Mouse (Mus musculus) fat pad, adult 2 months (tissue): ENCODE results near the gene Sox13.

ENCODE experiments used
- DNase-seq: peaks from one replicate; pipeline ENCODE4 v3.0.0-alpha.2; 2011; ENCODE audit warnings: low read depth, low spot score; ENCODE audit errors: extremely low read depth

The Sox13 gene

GRCm38 (mm10) chr1:133423543-133424480 lies at the start of gene Sox13:
Gene Sox13, minus strand, starts transcription at chr1:133424377.
- no peak for DNase-seq

DNA sequence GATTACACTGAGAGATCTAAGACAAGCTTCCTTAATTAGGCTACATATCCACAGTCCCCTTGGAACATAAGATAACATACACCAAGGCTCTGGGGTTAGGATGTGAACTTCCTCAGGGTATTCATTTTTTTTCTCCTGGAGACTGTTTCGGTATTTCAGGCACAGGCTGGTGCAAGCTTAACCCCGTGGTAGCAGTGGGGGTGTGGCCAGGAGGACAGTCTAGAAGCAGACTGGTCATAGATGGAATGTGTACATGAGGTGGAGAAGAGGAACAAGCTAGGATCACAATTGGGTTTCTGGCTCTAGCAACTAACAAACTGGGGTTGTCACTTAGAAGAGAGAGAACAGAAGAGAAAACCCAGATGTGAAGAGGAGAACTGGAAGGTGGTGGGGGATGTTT lies 47.4 kb upstream of the Sox13 start:
- DNase-seq, result no peak

- no peak for DNase-seq
Measured at GRCm38 (mm10) chr1:133471086-133471485, 46.9 kb upstream of the Sox13 start.

- DNase-seq, result no peak
Measured at GRCm38 (mm10) chr1:133470242-133471025, 46.3 kb upstream of the Sox13 start.

GRCm38 (mm10) chr1:133469213-133469612 lies 45.0 kb upstream of the Sox13 start:
- DNase-seq, result no peak

DNA sequence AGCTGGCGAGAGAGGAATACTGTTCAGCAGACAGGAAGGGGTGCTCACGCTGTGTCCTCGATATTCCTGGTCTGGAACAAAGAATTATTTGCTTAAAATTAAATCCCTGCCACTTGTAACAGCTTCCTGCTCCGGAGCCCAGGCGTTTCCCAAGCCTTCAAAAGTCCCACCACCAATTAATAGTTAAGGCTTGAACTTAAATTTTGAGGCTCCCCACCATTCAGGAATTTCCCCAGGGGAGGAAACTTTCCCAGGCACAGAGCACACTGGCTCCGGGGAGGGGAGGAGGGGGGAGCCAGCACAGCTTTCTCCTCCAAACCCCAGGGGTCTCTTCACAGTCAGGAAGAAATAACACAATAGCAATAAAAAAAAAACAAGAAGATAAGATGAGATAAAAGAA lies 44.6 kb upstream of the Sox13 start:
- DNase-seq, result no peak

DNA sequence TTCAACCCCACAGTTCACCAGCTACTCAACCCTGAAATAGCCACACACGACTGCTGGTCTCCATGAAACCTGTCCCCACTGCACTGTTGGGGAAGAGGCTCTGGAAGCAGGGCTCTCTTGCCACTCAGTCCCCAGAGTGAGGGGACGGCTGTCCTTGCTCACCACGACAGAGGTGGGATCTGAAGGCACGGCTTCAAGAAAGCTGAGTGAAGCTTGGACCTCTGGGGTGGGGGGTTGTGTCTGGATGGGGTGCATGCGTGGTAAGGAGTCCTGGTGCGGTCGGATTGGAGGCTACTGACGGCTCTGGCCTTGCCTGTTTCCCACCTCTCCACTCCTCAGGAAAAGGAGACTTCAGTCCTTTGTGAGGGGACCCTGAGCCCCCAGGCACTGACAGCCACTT lies 43.7 kb upstream of the Sox13 start:
- DNase-seq, result no peak

DNA sequence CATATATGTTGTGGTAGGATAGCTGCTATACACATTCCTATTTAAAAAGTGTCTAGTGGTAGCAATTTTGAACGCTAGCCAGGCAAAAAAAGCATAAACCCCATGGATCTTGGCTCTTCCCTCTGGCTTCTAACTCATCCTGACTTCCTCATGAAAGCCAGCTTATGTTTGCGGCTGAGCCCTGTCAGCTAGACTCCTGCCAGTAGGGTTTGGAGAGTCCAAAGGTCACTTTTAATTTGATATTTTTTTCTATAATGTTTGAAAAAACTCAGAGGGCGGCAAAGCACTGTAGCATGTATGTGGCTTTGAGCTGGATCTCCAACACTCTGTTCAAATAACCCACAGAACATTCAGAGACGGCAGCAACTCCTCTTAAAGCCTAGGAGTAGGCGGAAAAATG lies 39.0 kb upstream of the Sox13 start:
- no peak for DNase-seq

DNA sequence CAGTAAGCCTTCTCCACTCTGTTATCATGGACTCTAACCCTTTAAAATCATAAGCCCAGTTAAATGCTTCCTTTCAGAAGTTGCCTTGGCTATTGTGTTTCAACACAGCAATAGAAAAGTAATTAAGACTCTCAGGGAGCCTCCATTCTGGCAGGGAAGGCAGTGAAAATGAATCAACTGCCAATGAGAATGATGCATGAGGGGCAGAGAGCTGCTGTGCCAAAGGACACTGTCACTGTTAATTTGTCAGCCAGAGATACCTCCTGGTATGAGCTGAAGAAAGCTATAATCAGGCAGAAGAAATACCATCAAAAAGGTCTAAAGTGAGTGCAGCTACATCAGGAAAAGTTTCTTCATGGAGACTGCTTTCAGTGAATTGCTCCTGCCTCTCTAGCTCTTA lies 36.8 kb upstream of the Sox13 start:
- DNase-seq, result no peak

GRCm38 (mm10) chr1:133456097-133456496 lies 31.9 kb upstream of the Sox13 start:
- no peak for DNase-seq

- DNase-seq, result no peak
Measured at GRCm38 (mm10) chr1:133452564-133453165, 28.5 kb upstream of the Sox13 start.

- no peak for DNase-seq
Measured at GRCm38 (mm10) chr1:133451869-133452563, 27.8 kb upstream of the Sox13 start.

- no peak for DNase-seq
Measured at GRCm38 (mm10) chr1:133451025-133451424, 26.8 kb upstream of the Sox13 start.

DNA sequence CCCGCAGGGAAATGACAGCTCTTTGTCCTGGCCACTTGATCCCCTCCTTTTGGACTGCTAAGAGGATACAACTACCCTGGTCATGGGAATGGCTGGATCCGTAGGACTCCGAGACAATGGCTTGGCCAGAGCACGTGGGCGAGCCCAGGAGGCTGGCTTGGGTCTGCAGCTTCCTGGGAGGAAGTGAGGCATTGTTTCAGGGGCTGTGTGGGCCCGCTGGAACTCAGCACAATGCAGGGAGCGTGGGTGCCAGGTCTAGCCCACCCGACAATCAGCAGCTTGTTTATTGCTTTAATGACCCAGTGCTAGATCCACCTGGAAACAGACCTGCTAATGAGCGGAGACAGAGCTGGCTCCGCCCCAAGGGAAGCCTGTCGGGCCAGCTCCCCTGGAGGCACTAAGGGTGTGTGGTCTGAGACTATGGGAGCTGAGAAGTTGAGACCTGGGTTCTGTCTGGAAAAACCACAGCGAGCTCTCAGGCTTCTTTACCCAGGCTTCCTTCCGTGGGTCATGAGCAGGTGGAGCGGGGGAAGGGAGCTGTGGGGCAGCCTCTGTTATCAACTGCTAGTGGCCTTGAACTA lies 24.3 kb upstream of the Sox13 start:
- DNase-seq, result no peak

GRCm38 (mm10) chr1:133446291-133446690 lies 22.1 kb upstream of the Sox13 start:
- peak; percentile 65 for DNase-seq

DNA sequence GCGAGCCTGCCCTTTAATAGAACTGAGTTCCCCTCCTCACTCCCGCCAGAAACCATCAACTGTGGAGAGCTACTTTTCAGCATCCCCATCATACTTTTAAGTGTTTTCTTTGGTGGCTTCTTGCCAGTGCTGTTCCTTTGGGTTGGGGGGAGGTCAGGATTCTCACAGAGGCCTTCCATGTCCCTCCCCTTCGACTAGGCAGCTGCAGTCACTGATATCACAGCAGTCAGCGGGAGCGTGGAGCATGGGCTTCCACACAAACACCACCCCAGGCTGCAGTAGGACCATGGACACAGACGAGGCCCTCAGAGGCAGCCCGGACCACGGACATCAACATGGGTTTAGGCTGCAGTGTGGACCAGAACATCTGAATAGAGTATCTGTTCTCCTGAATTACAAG lies 20.1 kb upstream of the Sox13 start:
- DNase-seq, result no peak

- no peak for DNase-seq
Measured at GRCm38 (mm10) chr1:133437916-133438683, 13.9 kb upstream of the Sox13 start.

DNA sequence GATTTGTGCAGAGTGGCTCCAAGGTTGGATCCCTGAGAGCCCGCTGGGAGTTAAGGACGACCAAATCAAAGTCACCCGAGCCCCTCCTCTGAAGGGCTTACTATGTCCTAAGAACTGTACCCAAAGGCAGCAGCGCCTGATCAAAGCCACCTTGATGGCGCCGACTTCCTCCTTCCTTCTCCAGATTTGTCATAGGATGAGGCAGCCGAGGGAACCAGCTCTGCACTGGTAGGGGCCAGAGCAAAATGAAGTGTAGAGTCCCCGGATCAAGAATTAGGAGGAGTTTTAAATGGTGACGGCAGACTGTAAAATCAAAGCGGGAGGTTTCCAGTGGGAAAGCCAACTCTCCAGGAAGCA lies 10.6 kb upstream of the Sox13 start:
- DNase-seq, result no peak

DNA sequence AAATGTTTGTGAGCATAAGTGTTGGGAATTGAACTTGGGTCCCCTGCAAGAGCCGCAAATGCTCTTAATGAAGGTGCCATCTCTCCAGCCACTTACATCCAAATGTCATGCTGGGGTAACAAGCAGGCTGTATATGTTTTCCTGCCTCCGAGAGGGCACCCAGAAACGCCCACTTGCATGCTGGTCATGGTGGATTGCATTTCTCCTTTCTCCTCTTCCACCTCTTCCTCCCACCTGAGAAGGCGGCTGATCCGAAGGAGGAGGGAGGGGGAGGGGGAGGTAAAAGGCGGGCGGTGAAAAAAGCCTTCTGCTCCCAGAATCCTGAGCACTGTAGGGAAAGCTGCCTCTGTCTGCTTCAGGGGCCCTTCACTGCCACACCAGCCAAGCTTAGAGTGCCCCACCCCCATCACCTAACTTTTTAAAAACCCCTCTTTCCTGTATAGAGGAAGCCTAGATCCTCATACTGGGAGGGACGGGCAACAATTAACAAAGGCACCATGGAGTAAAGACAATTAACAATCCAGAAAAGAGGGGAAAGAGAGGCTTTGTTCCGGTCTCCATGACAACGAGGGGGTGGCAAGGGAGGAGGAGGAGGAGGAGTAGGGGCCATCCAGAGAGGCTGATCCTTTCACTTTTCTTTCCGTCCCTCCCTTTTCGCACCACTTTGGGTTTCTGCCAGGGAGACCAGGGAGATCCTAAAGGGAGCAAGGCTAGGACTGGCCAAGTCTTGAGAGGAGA lies 10.0 kb upstream of the Sox13 start:
- DNase-seq, result no peak
